Mouse (Mus musculus): Measurements from ENCODE around the gene Fam186b. TPM values are rescaled to one million over a fixed set of nuclear protein-coding genes. Genes with fewer than 3 reads are reported as not detected.

The Fam186b gene
- total and polyA plus RNA-seq, 2 experiments from 2014 or later: 0.22 TPM; not detected in 1

- DNase-seq (ENCODE audit: low spot score): no peak
- Histone ChIP-seq H3K9me3 (replicated peaks; ENCODE audit: control insufficient read depth, low read length) (no peaks in the 10 kb centered on the region), H3K36me3 (replicated peaks; ENCODE audit: control insufficient read depth, insufficient read depth, low read length) (no peaks in the 10 kb centered on the region), H3K9ac (replicated peaks; ENCODE audit: low read depth, low read length) (no peak overlapping the region), H3K4me3 (ENCODE audit: low read depth, low read length) (no peak overlapping the region), H3K27ac (ENCODE audit: low read depth) (no peak overlapping the region), H3K27me3 (ENCODE audit: control insufficient read depth, insufficient read depth, low read length) (no peaks in the 10 kb centered on the region), H3K4me1 (ENCODE audit: control insufficient read depth, insufficient read depth) (no peaks in the 10 kb centered on the region), H3K4me2 (ENCODE audit: low read depth, low read length) (no peak overlapping the region)
- ATAC-seq (ENCODE audit: insufficient read depth, low read depth): no peak
- TF ChIP-seq CTCF (IDR thresholded peaks at IDR 0.05; ENCODE audit: low read depth) (no peak), EP300 (IDR thresholded peaks at IDR 0.05; ENCODE audit: low read depth) (no peak)
- WGBS: 76% methylated on average over 8 of the region's 8 CpGs
Observed at GRCm38 (mm10) chr15:99276095-99276494, 19.6 kb downstream of the Fam186b start.

- DNase-seq (ENCODE audit: low spot score): peak; percentile 91
- 20% methylated on average over 4 of the region's 4 CpGs for WGBS
- peaks cover 13% of the 10 kb centered on the region; the same call in 1 of the 2 replicates for H3K4me1 ChIP-seq (ENCODE audit: control insufficient read depth, insufficient read depth)
- no peak overlapping the region for H3K9ac ChIP-seq (replicated peaks; ENCODE audit: low read depth, low read length)
- no peak overlapping the region for H3K27ac ChIP-seq (ENCODE audit: low read depth)
- no peaks in the 10 kb centered on the region for H3K9me3 ChIP-seq (replicated peaks; ENCODE audit: control insufficient read depth, low read length)
- peak; percentile 78; the same call in 1 of the 2 replicates for ATAC-seq (ENCODE audit: insufficient read depth, low read depth)
- H3K4me2 ChIP-seq (ENCODE audit: low read depth, low read length): no peak overlapping the region
- no peaks in the 10 kb centered on the region for H3K27me3 ChIP-seq (ENCODE audit: control insufficient read depth, insufficient read depth, low read length)
- H3K36me3 ChIP-seq (replicated peaks; ENCODE audit: control insufficient read depth, insufficient read depth, low read length): no peaks in the 10 kb centered on the region
- H3K4me3 ChIP-seq (ENCODE audit: low read depth, low read length): no peak overlapping the region
- TF ChIP-seq CTCF (IDR thresholded peaks at IDR 0.05; ENCODE audit: low read depth): peak; percentile 89
- TF ChIP-seq EP300 (IDR thresholded peaks at IDR 0.05; ENCODE audit: low read depth): no peak
Observed at GRCm38 (mm10) chr15:99265679-99266078, 30.0 kb downstream of the Fam186b start.

- Histone ChIP-seq H3K27me3 (ENCODE audit: control insufficient read depth, insufficient read depth, low read length) (no peaks in the 10 kb centered on the region), H3K9me3 (replicated peaks; ENCODE audit: control insufficient read depth, low read length) (no peaks in the 10 kb centered on the region), H3K4me1 (ENCODE audit: control insufficient read depth, insufficient read depth) (peaks cover 13% of the 10 kb centered on the region; the same call in 1 of the 2 replicates), H3K4me2 (ENCODE audit: low read depth, low read length) (no peak overlapping the region), H3K36me3 (replicated peaks; ENCODE audit: control insufficient read depth, insufficient read depth, low read length) (no peaks in the 10 kb centered on the region), H3K9ac (replicated peaks; ENCODE audit: low read depth, low read length) (no peak overlapping the region), H3K27ac (ENCODE audit: low read depth) (peak overlapping the region; percentile 62; the same call in 1 of the 2 replicates), H3K4me3 (ENCODE audit: low read depth, low read length) (no peak overlapping the region)
- ATAC-seq (ENCODE audit: insufficient read depth, low read depth): peak; percentile 34; the same call in 1 of the 2 replicates
- WGBS: 73% methylated on average over 2 of the region's 2 CpGs
- TF ChIP-seq CTCF (IDR thresholded peaks at IDR 0.05; ENCODE audit: low read depth) (no peak), EP300 (IDR thresholded peaks at IDR 0.05; ENCODE audit: low read depth) (no peak)
- DNase-seq (ENCODE audit: low spot score): no peak
Observed at GRCm38 (mm10) chr15:99264363-99264762, 31.3 kb downstream of the Fam186b start.

GRCm38 (mm10) chr15:99262702-99263101 is 33.0 kb downstream of the Fam186b start:
- no peak for TF ChIP-seq EP300 (IDR thresholded peaks at IDR 0.05; ENCODE audit: low read depth)
- TF ChIP-seq CTCF (IDR thresholded peaks at IDR 0.05; ENCODE audit: low read depth): no peak
- DNase-seq (ENCODE audit: low spot score): no peak
- H3K27me3 ChIP-seq (ENCODE audit: control insufficient read depth, insufficient read depth, low read length): no peaks in the 10 kb centered on the region
- no peaks in the 10 kb centered on the region for H3K36me3 ChIP-seq (replicated peaks; ENCODE audit: control insufficient read depth, insufficient read depth, low read length)
- no peaks in the 10 kb centered on the region for H3K9me3 ChIP-seq (replicated peaks; ENCODE audit: control insufficient read depth, low read length)
- no peak overlapping the region for H3K27ac ChIP-seq (ENCODE audit: low read depth)
- H3K4me1 ChIP-seq (ENCODE audit: control insufficient read depth, insufficient read depth): peaks cover 13% of the 10 kb centered on the region; the same call in 1 of the 2 replicates
- H3K9ac ChIP-seq (replicated peaks; ENCODE audit: low read depth, low read length): no peak overlapping the region
- ATAC-seq (ENCODE audit: insufficient read depth, low read depth): no peak
- H3K4me2 ChIP-seq (ENCODE audit: low read depth, low read length): no peak overlapping the region
- whole genome bisulfite sequencing: 12% methylated on average over 10 of the region's 10 CpGs
- H3K4me3 ChIP-seq (ENCODE audit: low read depth, low read length): no peak overlapping the region

- ATAC-seq (ENCODE audit: insufficient read depth, low read depth): peak; percentile 43; the same call in 1 of the 2 replicates
- Histone ChIP-seq H3K9ac (replicated peaks; ENCODE audit: low read depth, low read length) (no peak overlapping the region), H3K27ac (ENCODE audit: low read depth) (peak overlapping the region; percentile 40; the same call in 1 of the 2 replicates)
Observed at GRCm38 (mm10) chr15:99259730-99260252, 35.9 kb downstream of the Fam186b start.

More at GRCm38 (mm10) chr15:99259730-99260252, 35.9 kb downstream of the Fam186b start:
- DNase-seq (ENCODE audit: low spot score): peak; percentile 80
- H3K27me3 ChIP-seq (ENCODE audit: control insufficient read depth, insufficient read depth, low read length): no peaks in the 10 kb centered on the region
- TF ChIP-seq EP300 (IDR thresholded peaks at IDR 0.05; ENCODE audit: low read depth) (no peak), CTCF (IDR thresholded peaks at IDR 0.05; ENCODE audit: low read depth) (no peak)
- 0 out of 2 replicates have a peak overlapping the region, but pooled peaks have one; percentile 3 for H3K4me3 ChIP-seq (ENCODE audit: low read depth, low read length)
- H3K36me3 ChIP-seq (replicated peaks; ENCODE audit: control insufficient read depth, insufficient read depth, low read length): no peaks in the 10 kb centered on the region
- H3K4me1 ChIP-seq (ENCODE audit: control insufficient read depth, insufficient read depth): peaks cover 15% of the 10 kb centered on the region; the same call in 1 of the 2 replicates
- H3K9me3 ChIP-seq (replicated peaks; ENCODE audit: control insufficient read depth, low read length): no peaks in the 10 kb centered on the region
- peak overlapping the region; percentile 39 for H3K4me2 ChIP-seq (ENCODE audit: low read depth, low read length)
- 5% methylated on average over 9 of the region's 10 CpGs for WGBS
